Mouse (Mus musculus) E14TG2a.4 (cell line): Measurements from ENCODE around the gene Runx1.

Experiments
- H3K27me3 ChIP-seq: 2 replicates; pipeline ENCODE4 v1.6.1; 2014; ENCODE audit warnings: low read length, control low read depth; ENCODE audit not compliant: insufficient read depth
- H3K36me3 ChIP-seq: 2 replicates; pipeline ENCODE4 v1.6.1; 2014; ENCODE audit warnings: low read length, control low read depth; ENCODE audit not compliant: insufficient read depth
- H3K4me1 ChIP-seq: replicated peaks from 2 replicates; pipeline ENCODE4 v1.6.1; 2014; ENCODE audit warnings: low read depth, low read length, control low read depth
- H3K4me3 ChIP-seq: replicated peaks from 2 replicates; pipeline ENCODE4 v1.5.1; 2014; ENCODE audit warnings: mild to moderate bottlenecking, low read length
- H3K9me3 ChIP-seq: 2 replicates; pipeline ENCODE4 v1.6.1; 2014; ENCODE audit warnings: low read length, control low read depth
- CTCF ChIP-seq: conservative IDR thresholded peaks from 2 replicates; pipeline ENCODE4 v1.5.1; 2014; ENCODE audit warnings: low read length
- NANOG ChIP-seq: IDR thresholded peaks from 2 replicates; pipeline ENCODE4 v1.6.1; 2014; ENCODE audit warnings: borderline replicate concordance, low read length, mixed read lengths
- POU5F1 ChIP-seq: IDR thresholded peaks from 2 replicates; pipeline ENCODE4 v1.6.1; 2014; ENCODE audit warnings: low read length, borderline replicate concordance

Runx1 gene

DNA sequence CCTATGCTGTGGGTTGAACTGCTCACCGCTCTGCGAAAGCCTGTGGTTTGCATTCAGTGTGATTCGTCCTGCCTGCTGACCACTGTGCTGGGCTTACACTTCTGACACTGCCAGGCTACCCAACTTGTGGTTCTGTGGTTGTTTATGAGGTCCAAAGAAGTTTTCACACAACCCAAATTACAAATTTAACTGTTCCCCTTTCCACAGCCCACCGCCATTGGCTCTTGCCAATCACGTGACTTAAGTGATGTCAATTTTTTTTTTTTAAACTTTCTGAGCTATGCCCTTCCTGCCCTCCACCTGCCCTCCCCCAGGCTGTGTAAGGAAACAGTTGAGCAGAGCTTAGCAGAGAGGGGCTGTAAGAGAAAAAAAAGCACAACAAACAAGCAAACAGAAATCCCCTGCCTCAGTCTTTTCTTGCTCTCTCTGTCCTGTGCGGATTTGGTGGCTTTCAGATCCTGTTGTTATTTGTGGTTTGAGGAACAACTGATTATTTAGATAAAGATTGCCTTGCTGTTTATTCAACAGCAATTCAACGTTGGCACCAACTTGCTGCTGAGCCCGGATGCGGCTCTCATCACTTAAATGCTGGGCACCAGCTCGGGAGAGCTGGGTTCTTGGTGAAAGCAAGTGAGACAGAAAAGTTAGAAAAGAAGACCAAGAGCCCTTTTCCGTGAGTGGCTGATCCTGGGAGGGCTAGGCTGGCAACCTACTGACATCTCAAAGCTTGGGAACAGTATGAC, at the start of gene Runx1:
Runx1 (minus strand) TSS at position 242 of the 743 bp plus-strand sequence.
- H3K4me3 ChIP-seq, result no peak within 1 kb of the TSS
- peaks cover 15% of the 10 kb centered on the region for H3K27me3 ChIP-seq
- no peaks in the 10 kb centered on the region for H3K9me3 ChIP-seq
- no peak for TF ChIP-seq POU5F1
- no peak for TF ChIP-seq CTCF
- TF ChIP-seq NANOG, result no peak
- peaks cover 6% of the 10 kb centered on the region; the same call in 1 of the 2 replicates for H3K4me1 ChIP-seq
- no peaks in the 10 kb centered on the region for H3K36me3 ChIP-seq

DNA sequence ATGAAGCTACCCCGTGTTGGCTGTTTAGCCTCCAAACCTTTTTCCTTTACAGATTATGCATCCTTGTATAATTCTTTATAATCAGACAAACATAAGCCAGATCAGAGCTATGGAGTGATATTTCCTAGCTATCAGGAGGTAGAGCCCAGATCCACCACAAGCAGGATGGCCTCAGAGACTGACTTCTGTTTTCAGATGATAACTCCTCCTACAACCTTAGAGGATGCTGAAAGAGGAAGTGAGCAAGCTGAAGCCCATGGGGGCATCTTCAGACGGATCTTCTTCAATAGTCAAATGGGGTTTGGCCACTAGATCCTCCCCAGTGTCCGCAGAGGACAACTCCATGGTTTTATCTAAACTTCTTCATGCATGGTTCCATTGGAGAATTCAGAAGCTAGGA, 48.1 kb upstream of the Runx1 start:
- Histone ChIP-seq H3K4me3 (no peak overlapping the region), H3K27me3 (no peaks in the 10 kb centered on the region), H3K9me3 (no peaks in the 10 kb centered on the region), H3K4me1 (no peaks in the 10 kb centered on the region), H3K36me3 (no peaks in the 10 kb centered on the region)
- TF ChIP-seq NANOG (no peak), CTCF (no peak), POU5F1 (no peak)

DNA sequence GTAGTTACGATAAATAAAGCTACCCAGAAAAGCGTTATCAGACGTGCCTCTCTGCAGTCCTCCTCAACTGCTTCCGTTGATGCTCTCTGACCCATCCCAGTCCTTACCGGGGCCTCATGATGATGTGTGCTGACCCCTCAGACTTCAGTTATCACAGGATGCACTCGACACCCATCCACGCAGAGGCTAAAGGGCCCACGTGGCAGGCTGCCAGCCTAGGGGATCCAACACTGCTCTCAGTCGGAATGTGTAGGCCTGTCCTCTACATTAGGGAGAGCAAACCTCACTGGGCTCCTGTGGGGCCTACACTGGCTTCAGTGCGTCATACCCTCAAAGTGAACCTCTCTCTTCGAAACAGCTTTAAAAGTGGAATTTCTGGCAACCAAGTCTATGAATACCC, 45.8 kb upstream of the Runx1 start:
- TF ChIP-seq NANOG, result no peak
- TF ChIP-seq POU5F1, result no peak
- no peak for TF ChIP-seq CTCF
- no peak overlapping the region for H3K4me3 ChIP-seq
- no peaks in the 10 kb centered on the region for H3K36me3 ChIP-seq
- H3K27me3 ChIP-seq, result 0 out of 2 replicates have a peak, but pooled peaks cover under 1% of the 10 kb centered on the region
- no peaks in the 10 kb centered on the region for H3K9me3 ChIP-seq
- no peaks in the 10 kb centered on the region for H3K4me1 ChIP-seq

DNA sequence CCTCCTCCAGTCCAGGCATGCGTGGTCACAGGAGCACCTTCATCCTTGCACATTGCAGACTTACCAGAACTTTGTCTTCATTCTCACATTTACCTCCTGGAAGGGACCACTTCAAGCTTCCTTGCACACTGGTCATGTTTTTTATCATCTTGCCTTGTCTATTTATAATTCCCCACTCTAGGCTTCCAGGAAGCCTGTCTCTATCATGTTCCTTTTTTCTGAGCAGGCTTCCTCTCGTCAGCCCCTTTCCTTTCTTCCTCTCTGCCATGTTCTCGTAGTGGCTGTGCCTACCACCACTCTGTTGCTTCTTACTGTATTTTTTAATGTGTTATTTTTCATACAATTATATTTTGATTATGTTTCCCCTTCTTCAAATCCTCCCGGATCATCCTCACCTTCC, 42.6 kb upstream of the Runx1 start:
- H3K36me3 ChIP-seq, result no peaks in the 10 kb centered on the region
- no peaks in the 10 kb centered on the region for H3K4me1 ChIP-seq
- no peak for TF ChIP-seq CTCF
- no peak for TF ChIP-seq NANOG
- TF ChIP-seq POU5F1, result no peak
- H3K9me3 ChIP-seq, result no peaks in the 10 kb centered on the region
- no peak overlapping the region for H3K4me3 ChIP-seq
- 0 out of 2 replicates have a peak, but pooled peaks cover 3% of the 10 kb centered on the region for H3K27me3 ChIP-seq

DNA sequence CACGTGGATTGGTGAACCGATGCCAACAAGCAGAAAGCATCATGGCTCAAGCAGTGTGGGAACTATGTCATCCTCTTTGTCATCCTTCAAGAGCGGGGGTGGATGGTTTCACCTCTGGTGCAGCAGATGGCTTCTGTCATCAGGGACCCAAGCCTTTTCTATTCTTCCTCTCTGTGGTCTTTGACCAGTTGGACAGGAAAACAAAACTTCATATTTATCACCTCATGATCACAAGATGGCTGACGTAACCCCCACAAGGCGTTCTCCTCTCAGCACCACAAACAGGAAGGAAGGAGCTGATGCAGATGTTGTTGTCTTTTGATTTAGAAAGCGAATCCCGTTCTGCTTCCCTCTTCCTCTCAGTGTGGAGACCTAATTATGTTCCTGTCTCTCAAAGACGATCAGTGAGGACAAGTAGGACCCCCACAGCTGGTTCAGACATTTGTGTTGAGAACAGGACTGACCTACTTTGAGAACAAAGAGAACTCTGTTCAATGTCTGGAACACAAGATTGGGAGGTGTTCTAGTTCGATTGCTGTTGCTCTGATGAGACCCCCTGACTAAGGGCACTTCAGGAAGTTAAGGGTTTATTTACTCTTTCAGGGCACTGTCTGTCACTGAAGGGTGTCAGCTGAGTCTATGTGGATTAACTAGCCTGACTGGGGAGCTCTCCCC, 41.4 kb upstream of the Runx1 start:
- H3K27me3 ChIP-seq, result 0 out of 2 replicates have a peak, but pooled peaks cover 3% of the 10 kb centered on the region
- no peaks in the 10 kb centered on the region for H3K4me1 ChIP-seq
- H3K9me3 ChIP-seq, result no peaks in the 10 kb centered on the region
- no peak overlapping the region for H3K4me3 ChIP-seq
- no peaks in the 10 kb centered on the region for H3K36me3 ChIP-seq
- TF ChIP-seq NANOG (no peak), CTCF (no peak), POU5F1 (no peak)

DNA sequence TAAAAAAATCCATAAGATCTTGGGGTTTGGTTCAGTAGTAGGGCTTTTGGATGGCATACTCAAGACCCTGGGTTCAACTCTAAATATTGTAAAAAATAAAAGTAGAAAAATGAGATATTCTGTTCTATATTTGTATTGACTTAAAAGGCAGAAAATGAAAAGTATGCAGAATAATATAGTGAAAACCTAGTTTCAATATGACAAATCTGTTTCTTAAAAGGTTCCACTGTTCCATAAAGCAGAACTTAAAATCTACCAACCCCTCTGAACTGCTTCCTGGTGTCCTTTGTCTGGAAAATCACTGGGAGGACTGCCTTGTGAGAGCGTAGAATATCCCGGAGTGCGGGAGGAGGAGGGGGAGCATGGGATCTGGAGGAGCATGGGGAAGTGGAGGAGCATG, 39.4 kb upstream of the Runx1 start:
- no peaks in the 10 kb centered on the region for H3K9me3 ChIP-seq
- 0 out of 2 replicates have a peak, but pooled peaks cover 3% of the 10 kb centered on the region for H3K27me3 ChIP-seq
- no peak for TF ChIP-seq CTCF
- H3K4me3 ChIP-seq, result no peak overlapping the region
- no peaks in the 10 kb centered on the region for H3K4me1 ChIP-seq
- no peaks in the 10 kb centered on the region for H3K36me3 ChIP-seq

DNA sequence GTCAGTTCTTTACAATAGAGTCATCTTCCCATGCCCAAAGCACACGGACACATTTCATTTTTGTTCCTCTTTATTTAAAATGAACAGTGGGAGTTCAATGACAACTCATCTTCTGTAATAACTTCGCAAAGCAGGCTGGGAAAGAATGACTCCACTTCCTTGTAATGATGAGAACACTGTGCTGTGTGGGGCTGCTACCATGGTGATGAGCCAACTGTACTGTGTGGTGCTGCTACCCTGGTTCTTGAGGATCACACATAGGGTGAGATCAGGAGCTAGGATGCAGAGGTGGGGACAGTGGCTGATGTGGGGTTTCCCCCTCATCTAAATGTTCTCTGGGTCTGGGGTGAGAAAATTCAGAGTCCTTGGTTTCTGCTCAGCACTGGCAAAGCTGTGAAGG, 38.2 kb upstream of the Runx1 start:
- H3K4me3 ChIP-seq, result no peak overlapping the region
- no peaks in the 10 kb centered on the region for H3K9me3 ChIP-seq
- no peaks in the 10 kb centered on the region for H3K4me1 ChIP-seq
- no peaks in the 10 kb centered on the region for H3K36me3 ChIP-seq
- H3K27me3 ChIP-seq, result 0 out of 2 replicates have a peak, but pooled peaks cover 3% of the 10 kb centered on the region
- TF ChIP-seq CTCF, result no peak
- TF ChIP-seq POU5F1, result no peak
- TF ChIP-seq NANOG, result no peak

DNA sequence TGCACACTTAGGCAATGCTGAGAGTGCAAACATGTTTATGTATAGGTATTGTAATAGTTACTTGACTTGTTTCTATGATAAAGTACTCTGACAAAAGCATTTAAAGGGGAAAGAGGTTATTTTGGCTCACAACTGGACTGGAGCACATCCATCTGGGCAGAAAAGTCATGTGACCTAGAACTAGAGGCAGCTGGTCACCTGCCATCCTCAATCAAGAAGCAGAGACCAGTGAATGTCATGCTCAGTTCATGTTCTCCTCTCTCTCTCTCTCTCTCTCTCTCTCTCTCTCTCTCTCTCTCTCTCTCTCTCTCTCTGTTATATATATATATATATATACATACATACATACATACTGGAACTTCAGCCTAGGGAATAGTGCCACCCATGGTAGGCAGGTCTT, 37.2 kb upstream of the Runx1 start:
- TF ChIP-seq NANOG (no peak), POU5F1 (no peak)
- no peak overlapping the region for H3K4me3 ChIP-seq
- 0 out of 2 replicates have a peak, but pooled peaks cover 3% of the 10 kb centered on the region for H3K27me3 ChIP-seq
- H3K4me1 ChIP-seq, result no peaks in the 10 kb centered on the region
- no peaks in the 10 kb centered on the region for H3K36me3 ChIP-seq
- no peaks in the 10 kb centered on the region for H3K9me3 ChIP-seq

DNA sequence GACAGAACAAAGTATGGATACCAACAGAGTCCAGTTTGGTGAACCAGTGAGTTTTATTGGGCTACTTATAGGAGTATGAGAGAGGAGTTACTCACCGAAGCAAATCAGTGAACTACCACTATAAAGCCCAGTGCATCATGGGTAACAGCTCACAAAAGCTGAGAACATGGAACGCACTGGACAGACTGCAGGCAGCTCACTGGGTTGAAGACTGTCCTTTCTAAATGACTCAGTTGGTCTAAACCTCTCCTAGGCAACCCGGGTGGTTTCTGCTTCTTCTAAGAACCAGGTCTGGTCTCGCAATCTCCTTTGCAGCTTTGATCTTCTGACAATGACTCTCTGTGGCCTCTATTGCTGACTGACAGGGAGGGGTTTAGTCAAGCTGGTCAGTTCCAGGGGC, 36.5 kb upstream of the Runx1 start:
- H3K4me3 ChIP-seq, result no peak overlapping the region
- 0 out of 2 replicates have a peak, but pooled peaks cover 3% of the 10 kb centered on the region for H3K27me3 ChIP-seq
- no peaks in the 10 kb centered on the region for H3K36me3 ChIP-seq
- no peak for TF ChIP-seq CTCF
- TF ChIP-seq POU5F1, result no peak
- TF ChIP-seq NANOG, result no peak
- no peaks in the 10 kb centered on the region for H3K4me1 ChIP-seq
- no peaks in the 10 kb centered on the region for H3K9me3 ChIP-seq
